Mouse (Mus musculus) lung, adult 2 months (tissue): ENCODE data around the gene Bpifb1.

ENCODE experiments used
- CTCF ChIP-seq: fragments of 200-500 bp; IDR thresholded peaks from 2 replicates; pipeline ENCODE4 v1.5.1; 2011; ENCODE audit warnings: mild to moderate bottlenecking, low read length, control low read depth; ENCODE audit not compliant: insufficient read depth
- POLR2A ChIP-seq: fragments of 200-500 bp; IDR thresholded peaks from 2 replicates; pipeline ENCODE4 v1.6.1; 2011; ENCODE audit warnings: low read depth, mild to moderate bottlenecking, control low read depth, low read length, borderline replicate concordance; ENCODE audit errors: extremely low read depth

DNA sequence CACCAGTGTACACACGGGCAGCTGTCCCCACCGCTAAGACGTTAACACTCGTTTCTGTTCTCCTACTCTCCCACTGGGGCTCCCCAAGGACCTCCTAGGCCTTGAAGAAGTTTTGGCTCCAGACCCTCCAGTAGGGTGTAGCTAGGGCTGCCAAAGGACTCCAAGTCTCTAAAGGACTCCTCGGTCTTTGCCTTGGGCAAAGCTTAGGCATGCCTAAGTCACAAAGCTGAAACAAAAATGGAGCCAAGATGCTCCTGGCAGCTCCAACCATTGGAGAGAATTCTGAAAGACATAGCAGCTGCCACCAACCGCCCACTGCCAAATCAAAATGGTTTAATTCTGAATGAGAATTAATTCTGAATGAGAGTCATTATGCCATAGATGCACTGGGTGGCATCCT, 42.8 kb downstream of the Bpifb1 start:
- TF ChIP-seq CTCF (no peak), POLR2A (no peak)
